ENCODE assay signal across 9 mouse cellular contexts in genomic region chr2:161570236-161570995, GRCm38 (mm10).
DNase-seq lines count a peak whose midpoint lies in the region; ATAC-seq and TF ChIP-seq lines count a peak whose summit lies in the region.
"Had no signal": no experiment of that assay in that cellular context is flagged by ENCODE, and none has a peak within 500 bp of the region (broad histone marks: within the 10 kb centered on the region; RNA-seq: fewer than 3 reads in every experiment).

No protein-coding gene starts in this region.

- H3K27me3 ChIP-seq in kidney, embryonic 14.5 days (ENCODE audit: control insufficient read depth, insufficient read depth, low read length), result no peaks in the 10 kb centered on the region
- H3K27me3 ChIP-seq in limb, embryonic 14.5 days (ENCODE audit: control insufficient read depth, insufficient read depth, low read length), result no peaks in the 10 kb centered on the region
- no peaks in the 10 kb centered on the region for H3K27me3 ChIP-seq in forebrain, embryonic 13.5 days
- H3K27me3 ChIP-seq: neural tube, embryonic 12.5 days had no signal

- 68% methylated on average over 10 of the region's 10 CpGs for WGBS in kidney, embryonic 14.5 days
- WGBS in limb, embryonic 14.5 days, result 45% methylated on average over 10 of the region's 10 CpGs
- WGBS in forebrain, embryonic 13.5 days, result 73% methylated on average over 10 of the region's 10 CpGs

- no peaks in the 10 kb centered on the region for H3K4me1 ChIP-seq in kidney, embryonic 14.5 days (ENCODE audit: control insufficient read depth, insufficient read depth, low read length)
- H3K4me1 ChIP-seq in limb, embryonic 14.5 days (ENCODE audit: control insufficient read depth, insufficient read depth, low read length), result no peaks in the 10 kb centered on the region
- no peaks in the 10 kb centered on the region for H3K4me1 ChIP-seq in forebrain, embryonic 13.5 days
- H3K4me1 ChIP-seq: neural tube, embryonic 12.5 days had no signal

- H3K4me2 ChIP-seq in kidney, embryonic 14.5 days (replicated peaks; ENCODE audit: low read depth, low read length), result no peak overlapping the region
- H3K4me2 ChIP-seq in limb, embryonic 14.5 days (replicated peaks; ENCODE audit: low read depth, low read length, severe bottlenecking), result no peak overlapping the region
- H3K4me2 ChIP-seq in forebrain, embryonic 13.5 days, result no peak overlapping the region
- H3K4me2 ChIP-seq: neural tube, embryonic 12.5 days had no signal

- H3K36me3 ChIP-seq in kidney, embryonic 14.5 days (ENCODE audit: control insufficient read depth, insufficient read depth, low read length), result no peaks in the 10 kb centered on the region
- H3K36me3 ChIP-seq in limb, embryonic 14.5 days (ENCODE audit: control insufficient read depth, insufficient read depth, low read length), result no peaks in the 10 kb centered on the region
- H3K36me3 ChIP-seq in forebrain, embryonic 13.5 days (ENCODE audit: poor library complexity, severe bottlenecking), result no peaks in the 10 kb centered on the region
- H3K36me3 ChIP-seq: neural tube, embryonic 12.5 days had no signal

- H3K9me3 ChIP-seq in kidney, embryonic 14.5 days (ENCODE audit: control insufficient read depth, low read length), result no peaks in the 10 kb centered on the region
- H3K9me3 ChIP-seq in limb, embryonic 14.5 days (ENCODE audit: control insufficient read depth, low read length), result no peaks in the 10 kb centered on the region
- no peaks in the 10 kb centered on the region for H3K9me3 ChIP-seq in forebrain, embryonic 13.5 days (replicated peaks)
- H3K9me3 ChIP-seq: neural tube, embryonic 12.5 days had no signal

- peak; percentile 1 for DNase-seq in kidney, adult 9 months
- DNase-seq in 3T3-L1 (ENCODE audit: low read depth, low spot score), result peak; percentile 5
- peak; percentile 46 for DNase-seq in fibroblast of lung, adult 2 months (ENCODE audit: low read depth)
- DNase-seq in limb, embryonic 14.5 days (ENCODE audit: low spot score), result peak; percentile 71
- DNase-seq in spleen, postnatal 4 days (ENCODE audit: low spot score in 2 of 2), result no peak
- no peak for DNase-seq in thymus, adult 18-20 months

- no peak overlapping the region for H3K4me3 ChIP-seq in kidney, embryonic 14.5 days (ENCODE audit: low read length)
- no peak overlapping the region for H3K4me3 ChIP-seq in limb, embryonic 14.5 days (replicated peaks; ENCODE audit: low read length)
- H3K4me3 ChIP-seq in forebrain, embryonic 13.5 days, result no peak overlapping the region
- H3K4me3 ChIP-seq: neural tube, embryonic 12.5 days had no signal

- no peak for TF ChIP-seq POLR2A in limb, embryonic 14.5 days (IDR thresholded peaks at IDR 0.05; ENCODE audit: borderline replicate concordance, extremely low read depth, insufficient read depth, insufficient read length)

- no peak for ATAC-seq in kidney, embryonic 14.5 days (ENCODE audit: low FRiP score, low TSS enrichment)
- ATAC-seq in limb, embryonic 14.5 days (ENCODE audit: low FRiP score, low read depth), result no peak; the same call in 1 of the 2 replicates
- ATAC-seq in forebrain, embryonic 13.5 days, result no peak

- H3K27ac ChIP-seq in kidney, embryonic 14.5 days (ENCODE audit: low read depth, low read length), result no peak overlapping the region
- no peak overlapping the region for H3K27ac ChIP-seq in limb, embryonic 14.5 days (replicated peaks; ENCODE audit: low read depth, low read length)
- no peak overlapping the region for H3K27ac ChIP-seq in forebrain, embryonic 13.5 days
- H3K27ac ChIP-seq: neural tube, embryonic 12.5 days had no signal

- H3K9ac ChIP-seq in kidney, embryonic 14.5 days (ENCODE audit: low read depth, low read length), result no peak overlapping the region
- no peak overlapping the region for H3K9ac ChIP-seq in limb, embryonic 14.5 days (ENCODE audit: low read depth, low read length, severe bottlenecking)
- H3K9ac ChIP-seq in forebrain, embryonic 13.5 days, result no peak overlapping the region
- H3K9ac ChIP-seq: neural tube, embryonic 12.5 days had no signal

Comparison
In these comparisons a context has a peak if more than half of its experiments do, and no peak if none do; other contexts are left out.
1. DNase-seq: peak in kidney, adult 9 months (single experiment), 3T3-L1 (single experiment), fibroblast of lung, adult 2 months (single experiment) and limb, embryonic 14.5 days (single experiment); none in spleen, postnatal 4 days (0 of 2) and thymus, adult 18-20 months (0 of 2).